Mouse (Mus musculus): ENCODE results near the gene Tardbp.

Gene Tardbp

DNA sequence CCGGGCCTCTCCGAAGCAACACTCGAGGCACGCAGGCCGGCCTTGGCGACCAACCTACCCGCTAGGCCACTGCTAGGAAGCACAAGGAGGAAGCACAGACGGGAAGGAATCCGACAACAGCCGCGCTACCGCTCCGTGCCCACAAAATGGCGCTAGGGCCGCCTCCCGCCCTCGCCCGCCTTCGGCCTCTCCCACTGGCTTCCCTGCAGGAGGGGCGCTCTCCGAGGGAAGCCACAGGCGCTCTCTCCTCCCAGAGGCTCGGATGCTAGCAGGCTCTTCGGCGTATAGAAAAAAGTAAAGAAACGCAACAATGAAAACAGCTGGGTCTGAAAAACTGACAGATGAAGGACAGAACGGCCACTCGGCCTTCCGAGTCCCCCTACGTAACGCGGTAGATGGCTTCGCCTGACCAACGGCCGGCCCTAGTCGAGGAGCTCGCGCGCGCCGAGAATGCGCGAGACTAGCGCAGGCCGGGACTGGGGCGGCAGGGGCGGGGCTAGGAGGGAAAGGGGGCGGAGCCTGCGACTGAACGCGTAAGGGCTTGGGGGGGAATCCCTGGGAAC is at the start of gene Tardbp:
Tardbp (minus strand) TSS at position 397 of the 563 bp plus-strand sequence.
- peak; percentile 91 for DNase-seq (ENCODE audit: low spot score)

DNA sequence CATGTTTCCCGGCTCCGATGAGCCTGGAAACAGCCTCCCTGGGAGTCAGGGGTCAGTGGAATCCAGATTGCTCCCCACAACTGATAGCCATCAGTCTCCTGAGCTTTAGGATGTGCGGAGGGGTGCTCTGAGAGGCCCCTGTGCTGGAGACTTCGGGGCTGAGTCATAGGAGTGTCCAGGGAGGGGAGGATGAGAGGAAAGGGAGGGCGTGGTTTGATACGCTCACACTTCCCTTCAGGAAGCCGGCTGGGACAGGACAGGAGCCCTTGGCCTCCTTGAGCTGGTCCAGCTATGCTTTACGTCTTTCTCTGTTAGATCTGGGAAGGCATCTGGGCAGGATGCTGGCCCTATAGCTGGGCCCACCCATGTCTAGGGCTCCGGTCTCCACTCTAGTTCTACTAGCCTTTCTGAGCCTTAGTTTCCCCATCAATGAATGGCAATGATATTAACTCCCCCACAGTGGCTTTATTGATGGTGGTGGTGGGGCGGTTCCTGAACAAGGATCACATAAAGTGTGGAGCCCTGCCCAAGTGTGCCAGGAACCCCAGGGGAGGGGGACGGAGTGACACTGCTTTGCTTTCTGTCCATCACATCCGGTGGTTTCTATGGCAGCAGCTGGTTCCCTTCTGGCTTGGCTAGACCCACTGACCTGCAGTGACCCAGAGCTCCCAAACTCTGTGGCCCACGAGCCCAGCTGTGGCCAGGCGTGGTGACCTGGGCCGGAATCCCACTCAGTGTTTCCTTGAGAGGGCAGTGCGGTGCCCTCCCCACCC is 49.6 kb upstream of the Tardbp start:
- DNase-seq (ENCODE audit: low spot score), result no peak

DNA sequence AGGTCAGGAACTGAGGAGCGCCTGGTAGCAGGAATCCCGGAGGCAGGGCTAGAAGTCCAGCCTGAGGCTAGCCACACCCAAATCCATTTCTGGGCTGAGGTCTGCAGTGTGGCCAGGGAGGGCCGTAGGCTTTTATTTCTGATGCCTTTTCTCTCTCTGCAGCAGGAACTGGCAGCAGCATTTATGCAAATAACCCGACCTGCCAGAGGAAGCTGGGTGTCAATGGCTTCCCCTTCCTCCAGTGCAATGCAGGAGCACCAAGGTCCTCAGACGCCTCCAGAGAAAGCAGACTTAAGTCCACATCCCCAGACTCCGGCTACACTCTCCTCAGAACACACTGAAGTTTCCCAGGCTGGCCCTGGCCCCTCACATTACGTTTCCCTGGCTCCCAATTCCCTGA is 48.2 kb upstream of the Tardbp start:
- no peak for DNase-seq (ENCODE audit: low spot score)

DNA sequence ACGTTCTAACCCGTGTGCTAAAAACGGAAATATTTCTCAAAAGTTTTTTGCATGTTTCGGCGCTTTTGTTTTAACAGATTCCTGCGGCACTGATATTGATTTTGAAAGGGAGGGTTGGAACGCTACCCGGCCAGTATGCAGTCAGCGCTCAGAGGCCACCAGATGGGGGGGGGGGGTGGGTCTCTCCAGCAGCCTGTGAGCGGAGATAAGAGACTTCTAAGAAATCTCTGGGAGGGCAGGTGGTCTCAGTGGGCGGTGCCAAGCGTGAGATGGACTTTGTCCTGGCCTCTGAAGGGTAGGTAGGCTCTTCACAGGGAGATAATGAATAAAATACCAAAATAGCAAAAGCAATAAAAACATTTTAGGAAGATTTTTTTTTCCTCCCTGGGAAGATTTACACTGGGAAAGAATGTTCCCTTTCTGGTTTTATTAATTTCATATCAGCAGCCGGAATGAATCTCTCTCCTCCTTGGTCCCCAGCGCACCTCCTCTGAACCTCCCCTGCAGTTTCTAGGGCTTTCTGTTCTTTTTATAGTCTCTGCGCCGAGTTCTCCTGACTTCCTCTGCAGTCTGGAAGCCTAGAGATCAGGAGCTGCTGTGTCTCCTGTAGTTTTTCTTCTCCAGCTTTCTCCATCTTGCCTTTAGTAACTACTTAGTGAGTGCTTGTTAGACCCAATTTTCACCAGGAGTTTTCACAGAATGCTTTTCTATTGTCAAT is 44.6 kb upstream of the Tardbp start:
- no peak for DNase-seq (ENCODE audit: low spot score)

DNA sequence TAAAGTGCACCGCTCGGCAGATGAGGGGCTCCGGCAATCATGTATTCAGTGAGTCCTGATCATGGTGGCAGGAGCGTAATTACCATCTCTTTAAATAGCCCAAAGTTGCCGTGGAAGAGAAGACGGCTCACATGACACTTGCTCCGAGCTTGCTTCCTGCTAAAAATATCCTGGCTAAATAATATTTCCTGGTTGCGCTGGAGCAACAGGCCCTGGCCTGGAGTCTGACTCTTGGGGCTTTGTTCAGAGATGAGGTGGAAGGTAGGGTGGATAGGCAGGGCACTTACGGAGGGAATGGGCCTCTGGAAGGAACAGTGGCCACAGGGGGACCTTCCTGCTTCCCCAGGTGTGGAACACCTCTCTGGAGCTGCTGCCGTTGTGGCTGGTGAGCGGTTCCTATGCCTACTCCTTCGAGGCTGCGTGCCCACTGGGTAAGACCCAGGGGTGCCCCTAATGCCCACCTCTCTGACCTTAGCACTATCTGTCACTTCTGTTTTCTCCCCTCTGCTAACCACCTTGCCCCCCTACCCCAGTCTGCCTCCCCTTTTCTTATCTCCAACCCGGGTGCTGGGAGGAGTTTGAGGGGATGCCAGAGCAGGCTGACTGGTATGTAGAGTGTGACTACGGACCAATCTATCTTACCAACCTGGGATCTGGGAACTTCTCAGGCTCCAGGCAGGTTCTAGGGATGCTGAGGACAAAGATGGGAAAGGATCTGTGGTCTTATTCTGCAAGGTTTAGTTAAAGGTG is 40.4 kb upstream of the Tardbp start:
- DNase-seq (ENCODE audit: low spot score), result no peak

DNA sequence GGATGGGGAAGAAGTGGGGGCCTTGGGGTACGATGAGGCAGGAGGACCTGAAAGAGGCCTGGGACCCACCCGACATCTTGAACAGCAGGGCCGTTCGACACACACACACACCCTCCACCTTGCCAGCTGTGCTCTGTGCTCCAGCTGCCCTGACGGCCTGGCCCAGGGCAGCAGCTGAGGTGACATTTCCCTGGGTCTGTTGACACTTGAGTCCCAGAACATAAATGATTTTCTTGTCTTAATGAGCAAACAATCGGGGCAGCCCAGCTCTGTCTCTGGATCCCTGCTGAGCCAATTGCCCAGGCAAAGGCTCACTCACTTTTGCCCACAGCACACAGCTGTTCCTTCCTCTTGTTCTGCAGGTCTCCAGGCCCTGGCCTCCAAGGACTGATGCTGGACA is 37.2 kb upstream of the Tardbp start:
- no peak for DNase-seq (ENCODE audit: low spot score)

DNA sequence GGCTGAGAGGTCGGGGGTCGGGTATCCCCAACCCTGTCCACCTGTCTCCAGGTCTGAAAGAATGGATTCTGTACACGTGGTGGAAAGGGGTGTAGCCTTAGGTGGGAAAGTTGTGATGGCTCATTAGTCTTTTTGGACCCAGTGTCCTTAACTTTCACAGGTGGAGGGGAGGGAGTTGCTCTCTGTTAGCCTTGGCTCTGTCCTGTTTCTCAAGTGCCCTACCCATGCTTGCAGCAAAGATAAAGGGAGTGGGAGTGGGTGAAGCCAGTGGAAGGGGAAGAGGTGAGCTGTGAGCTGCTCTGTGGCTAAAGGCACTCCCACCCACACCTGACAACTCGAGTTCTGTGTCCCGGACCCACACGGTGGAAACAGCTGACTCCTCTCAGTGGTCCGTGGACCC is 36.5 kb upstream of the Tardbp start:
- no peak for DNase-seq (ENCODE audit: low spot score)

DNA sequence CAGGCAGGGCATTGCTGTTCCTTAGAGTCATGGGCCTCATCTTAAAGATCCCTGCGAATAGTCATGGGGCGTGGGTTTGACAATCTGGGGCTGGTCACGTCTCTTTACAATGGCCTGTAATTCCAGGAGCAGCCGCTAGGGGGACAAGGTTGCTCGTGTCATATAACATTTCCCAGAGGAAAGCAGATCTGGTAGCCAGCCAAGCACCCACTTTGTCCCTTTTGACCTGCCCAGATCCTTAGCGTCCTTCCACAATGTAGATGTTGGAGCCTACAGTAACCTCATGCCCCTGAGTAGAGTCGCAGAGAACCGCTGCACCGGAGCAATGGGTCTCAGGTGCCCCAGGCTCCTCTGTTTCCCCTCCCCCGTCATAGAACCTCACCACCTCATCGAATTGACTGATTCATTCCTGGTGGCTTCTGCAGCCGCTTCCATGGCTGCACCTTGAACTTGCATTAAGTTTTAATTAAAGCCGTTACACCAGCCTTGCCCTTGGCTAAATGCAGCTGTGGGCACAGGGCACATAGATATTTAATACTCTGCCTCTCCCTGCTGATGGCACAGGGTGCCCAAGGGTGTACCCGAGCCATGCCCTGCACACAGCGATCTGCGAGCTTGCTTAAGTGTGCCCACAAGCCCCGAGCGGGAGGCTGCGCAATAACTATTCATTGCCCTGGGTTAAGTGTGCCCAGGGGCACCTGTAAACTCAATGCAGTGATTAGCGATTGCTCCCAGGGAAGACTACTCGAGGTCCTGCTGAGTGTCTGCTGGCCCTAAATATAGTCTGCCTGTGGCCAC is 35.5 kb upstream of the Tardbp start:
- DNase-seq (ENCODE audit: low spot score), result no peak

DNA sequence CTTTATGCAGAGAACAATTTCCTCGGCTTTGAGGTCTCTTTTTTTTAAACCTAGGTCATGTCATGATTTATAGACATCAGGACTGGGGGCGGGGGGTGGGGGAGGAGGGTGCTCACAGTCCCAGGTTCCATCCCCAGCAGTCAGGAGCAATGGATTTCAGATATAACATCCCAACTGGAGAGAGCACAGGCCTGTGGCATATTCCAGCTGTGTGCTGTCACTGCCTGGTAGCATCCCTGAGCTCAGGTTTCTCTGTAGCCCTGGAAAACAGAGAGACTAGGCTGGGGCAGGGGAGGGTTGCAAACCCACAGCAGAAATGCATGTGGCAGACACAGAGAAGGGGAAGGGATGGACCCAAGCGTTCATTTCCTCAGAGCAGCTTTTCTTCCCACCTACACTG is 33.4 kb upstream of the Tardbp start:
- DNase-seq (ENCODE audit: low spot score), result no peak

DNA sequence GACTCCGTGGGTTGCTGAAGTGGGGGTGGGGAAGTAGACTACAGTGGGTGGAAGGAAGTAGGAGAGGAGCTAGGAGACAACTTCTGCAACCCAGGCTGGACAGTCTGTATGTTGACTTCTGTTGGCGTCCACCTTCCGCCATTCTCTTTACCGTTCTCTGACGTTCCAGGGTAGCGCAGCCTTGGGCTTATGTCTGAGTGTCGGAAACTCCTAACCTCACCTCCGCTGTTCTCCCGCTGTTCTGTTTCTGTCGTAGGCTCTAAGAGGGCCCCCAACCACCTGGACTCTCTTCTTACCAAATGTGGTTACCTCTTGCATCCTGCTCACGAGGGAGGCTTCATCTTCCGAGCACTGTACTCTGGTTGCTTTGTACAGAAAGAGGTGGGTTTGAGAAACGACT is 31.0 kb upstream of the Tardbp start:
- no peak for DNase-seq (ENCODE audit: low spot score)

DNA sequence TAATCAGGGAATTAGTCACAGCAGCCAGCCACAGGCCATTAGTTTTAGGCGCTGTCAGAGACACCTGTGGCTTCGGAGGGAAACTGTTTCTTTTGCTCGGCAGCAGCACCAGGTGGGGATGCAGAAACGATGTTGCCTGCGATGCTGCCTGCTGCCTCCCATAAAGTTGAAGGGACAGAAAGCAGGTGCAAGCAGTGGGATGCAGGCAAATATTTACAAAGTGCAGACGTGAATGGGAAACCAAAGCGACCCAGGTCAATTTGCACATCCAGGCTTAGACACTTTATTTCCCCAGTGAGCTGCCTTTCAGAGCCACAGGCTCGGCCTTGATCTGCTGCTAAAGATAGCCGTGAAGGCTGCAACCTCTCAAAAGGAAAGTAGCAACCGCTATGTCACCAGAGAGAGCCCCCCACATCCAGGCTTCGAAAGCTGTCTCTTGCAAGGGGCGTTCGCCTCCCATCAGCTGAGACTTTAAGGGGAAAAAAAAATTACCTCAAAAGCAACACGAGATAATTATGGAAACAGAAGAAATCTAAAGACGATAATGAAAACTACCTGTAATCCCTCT is 30.0 kb upstream of the Tardbp start:
- DNase-seq (ENCODE audit: low spot score), result no peak

DNA sequence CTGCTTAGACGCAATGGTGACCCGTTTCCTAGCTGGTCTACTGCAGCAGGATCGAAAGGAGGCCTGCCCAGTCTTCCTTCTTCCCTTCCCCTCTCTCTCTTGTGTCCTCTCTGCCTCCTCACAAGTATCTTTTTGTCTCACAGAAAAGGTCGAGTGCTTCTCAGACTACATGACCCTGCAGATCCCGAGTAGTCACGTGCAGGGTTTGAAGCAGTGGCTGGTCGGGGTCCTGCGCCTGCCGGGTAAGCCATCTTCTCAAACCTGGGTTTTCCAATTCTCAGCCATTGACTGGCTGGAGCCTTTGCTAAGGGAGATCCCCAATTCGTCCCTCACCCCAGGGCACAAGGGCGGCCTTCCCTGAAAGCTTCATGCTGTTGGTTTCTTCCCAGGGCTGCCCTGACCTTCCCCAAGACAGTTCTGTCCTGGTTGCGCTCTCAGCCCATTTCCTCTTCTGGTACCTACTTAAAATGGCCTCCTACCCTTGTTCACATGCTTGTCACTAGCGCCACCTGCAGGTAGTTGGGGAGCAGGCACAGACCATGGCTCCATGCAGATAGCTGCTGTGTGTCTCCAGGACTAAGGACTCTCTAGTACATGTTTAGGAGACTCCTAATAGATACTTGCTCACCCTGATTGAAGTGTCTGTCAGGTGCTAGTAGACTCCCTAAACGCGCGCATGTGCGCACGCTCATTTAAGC is 28.0 kb upstream of the Tardbp start:
- DNase-seq (ENCODE audit: low spot score), result no peak

DNA sequence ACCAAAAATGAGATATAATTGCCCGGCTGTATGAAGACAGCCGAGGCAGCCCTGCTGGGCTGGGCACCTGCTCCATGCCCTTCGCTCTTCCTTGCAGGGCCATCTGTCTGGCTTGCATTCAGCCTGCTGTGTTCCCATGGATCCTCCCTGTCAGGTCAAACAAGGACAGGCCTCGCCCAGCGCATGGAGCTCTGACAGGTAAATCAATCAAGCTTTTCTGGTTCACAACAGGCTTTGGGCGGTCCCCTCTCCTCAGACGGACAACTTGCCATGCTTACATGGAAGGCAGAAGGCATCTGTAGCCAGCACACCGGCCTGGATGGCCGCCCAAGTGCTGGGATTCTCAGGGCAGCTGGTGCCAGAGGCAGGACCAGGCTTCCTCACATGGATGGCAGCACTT is 24.2 kb upstream of the Tardbp start:
- no peak for DNase-seq (ENCODE audit: low spot score)

DNA sequence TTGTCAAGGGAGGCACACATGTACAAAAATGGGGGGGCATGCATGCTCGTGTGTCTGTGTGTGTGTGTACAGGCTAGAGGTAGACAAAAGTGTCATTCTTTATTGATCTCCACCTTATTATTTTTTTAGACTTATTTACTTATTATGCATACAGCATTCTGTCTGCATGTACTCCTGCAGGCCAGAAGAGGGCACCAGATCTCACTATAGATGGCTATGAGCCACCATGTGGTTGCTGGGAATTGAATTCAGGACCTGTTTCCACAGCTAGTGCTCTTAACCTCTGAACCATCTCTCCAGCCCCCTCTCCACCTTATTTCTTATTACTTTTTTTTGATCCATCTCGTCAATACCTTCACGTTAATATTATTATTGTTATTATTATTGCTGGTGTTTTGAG is 22.5 kb upstream of the Tardbp start:
- no peak for DNase-seq (ENCODE audit: low spot score)

DNA sequence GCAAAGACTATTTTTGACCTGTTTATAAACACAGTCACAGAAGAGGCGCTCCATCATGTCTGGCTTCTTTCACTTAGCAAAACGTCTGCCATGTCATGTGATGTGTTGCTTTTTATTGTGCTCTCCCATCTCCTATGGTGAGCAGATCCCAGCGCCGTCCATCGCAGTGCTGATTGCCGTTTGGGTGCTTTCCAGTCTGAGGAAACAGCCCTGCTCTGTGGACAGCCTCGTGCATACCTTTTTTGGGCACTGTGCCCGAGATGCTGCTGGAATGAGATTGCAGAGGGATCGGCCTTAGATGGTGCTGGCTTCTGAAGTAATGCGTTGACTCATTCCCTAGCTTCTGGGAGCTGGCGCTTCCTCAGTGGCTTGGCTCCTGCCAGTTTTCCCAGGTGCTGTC is 19.8 kb upstream of the Tardbp start:
- DNase-seq (ENCODE audit: low spot score), result no peak

DNA sequence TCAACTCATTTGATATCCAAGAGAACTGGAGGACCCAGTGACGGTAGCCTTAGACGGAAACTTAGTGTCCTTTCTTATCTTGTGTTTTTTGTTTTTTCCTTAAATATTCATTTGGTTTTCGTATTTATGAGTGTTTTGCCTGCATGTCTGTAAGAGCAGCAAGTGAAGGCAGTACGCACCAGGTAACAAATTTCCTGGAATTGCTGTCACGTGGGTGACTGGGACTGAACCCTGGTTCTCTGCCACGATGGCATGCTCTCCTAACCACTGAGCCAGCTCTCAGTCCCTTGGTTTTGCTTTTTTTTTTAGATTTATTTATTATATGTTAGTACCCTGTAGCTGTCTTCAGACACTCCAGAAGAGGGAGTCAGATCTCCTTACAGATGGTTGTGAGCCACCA is 18.1 kb upstream of the Tardbp start:
- DNase-seq (ENCODE audit: low spot score), result no peak

DNA sequence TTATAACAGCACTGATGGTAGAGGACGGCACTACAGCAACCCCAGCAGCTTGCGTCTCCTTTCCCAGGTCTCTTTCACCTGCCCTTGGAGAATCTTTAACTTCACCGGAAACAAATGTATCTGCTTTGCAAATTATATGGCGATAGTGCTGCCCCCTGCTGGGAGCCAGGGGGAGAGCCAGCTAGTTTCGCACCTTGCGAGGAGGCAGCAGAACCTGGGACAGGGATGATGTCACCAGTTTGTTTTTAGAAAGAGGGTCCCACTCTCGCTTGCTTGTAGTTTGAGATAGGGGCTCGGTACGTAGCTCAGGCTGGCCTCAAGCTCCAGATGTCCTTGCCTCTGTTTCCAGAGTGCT is 17.3 kb upstream of the Tardbp start:
- peak; percentile 54 for DNase-seq (ENCODE audit: low spot score)

DNA sequence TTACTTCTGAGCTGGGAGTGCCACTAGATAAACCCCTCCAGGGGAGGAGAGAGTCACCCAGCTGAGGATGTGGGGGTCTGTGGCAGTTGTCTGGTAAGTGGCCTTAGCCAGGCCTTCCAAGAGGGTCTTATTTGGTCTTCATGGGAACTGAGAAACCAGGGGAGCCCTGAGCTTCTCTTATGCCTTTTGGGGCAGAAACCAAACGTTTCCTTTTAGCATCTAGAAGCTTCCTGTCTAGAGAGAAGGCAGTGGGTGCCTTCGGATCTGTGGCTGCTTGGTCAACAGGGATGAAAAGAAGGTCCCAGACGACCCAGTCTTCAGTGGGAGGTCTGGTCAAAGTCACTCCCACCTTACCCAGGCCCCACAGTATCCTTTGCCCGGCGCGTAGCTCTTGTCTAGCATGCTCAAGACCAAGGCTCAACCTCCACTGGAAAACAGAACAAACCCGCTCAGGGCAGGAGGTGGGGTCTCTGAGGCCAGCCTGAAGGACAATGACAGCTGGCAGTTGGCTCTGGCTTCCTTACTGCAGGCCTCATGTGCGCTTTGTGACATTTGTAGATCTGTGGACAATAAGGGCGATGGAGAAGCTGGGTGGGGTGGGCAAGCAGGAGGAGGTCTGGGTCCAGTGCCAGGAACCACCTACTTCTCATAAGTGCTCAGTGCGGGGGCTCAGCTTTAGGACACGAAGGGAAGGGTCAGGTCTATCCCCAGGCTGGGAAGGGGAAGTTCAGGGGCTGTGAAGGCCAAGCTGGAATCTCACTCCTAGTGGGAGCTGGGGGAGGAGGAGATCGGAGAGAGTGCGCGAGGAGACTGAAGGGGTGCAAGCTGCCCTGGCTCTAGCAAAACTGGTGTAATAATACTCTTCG is 16.7 kb upstream of the Tardbp start, which contains the start of gene Gm572:
Gm572 (plus strand) TSS at position 27 of the 866 bp plus-strand sequence.
- DNase-seq (ENCODE audit: low spot score), result no peak

DNA sequence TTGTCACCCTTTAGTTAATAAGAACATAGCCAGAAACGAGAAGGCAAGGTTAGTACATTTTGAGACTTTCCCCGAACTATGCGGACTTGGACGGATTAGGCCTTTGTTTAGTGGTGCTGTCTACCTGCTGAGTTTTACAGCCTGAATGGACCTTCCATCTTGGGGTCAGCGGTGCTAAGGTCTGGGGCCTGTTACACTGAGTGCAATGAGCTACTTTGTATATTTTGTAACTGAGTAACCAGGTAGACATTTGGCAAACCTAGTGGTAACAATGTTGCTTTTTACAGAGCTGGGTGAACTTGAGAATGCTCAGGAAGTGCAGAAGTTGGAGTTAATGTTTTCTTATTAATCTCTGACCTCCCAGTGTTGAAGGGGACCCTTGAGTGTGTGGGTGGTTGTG is 14.3 kb upstream of the Tardbp start:
- no peak for DNase-seq (ENCODE audit: low spot score)

DNA sequence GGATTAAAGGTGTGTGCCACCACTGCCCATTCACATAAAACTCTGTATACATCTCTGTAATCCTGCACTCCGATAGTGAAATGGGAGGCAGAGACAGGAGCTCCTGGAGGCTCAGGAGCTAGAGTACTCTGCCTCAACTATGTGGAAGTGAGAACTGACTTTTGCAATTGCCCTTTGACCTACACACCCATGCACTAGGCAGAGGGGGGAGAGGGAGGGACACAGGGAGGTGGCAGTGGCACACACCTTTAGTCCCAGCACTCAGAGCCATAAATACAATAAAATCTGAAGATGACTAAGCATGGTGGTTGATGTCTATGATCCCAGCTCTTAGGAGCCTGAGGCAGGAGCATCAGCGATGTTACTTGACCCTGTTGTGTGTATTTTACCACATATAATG is 12.6 kb upstream of the Tardbp start:
- DNase-seq (ENCODE audit: low spot score), result no peak

All from spleen, adult 12 weeks (tissue).